Comparison of ENCODE assay signal across 18 mouse cellular contexts in genomic region chr2:45130461-45131156, GRCm38 (mm10).
"Had no signal": no experiment of that assay in that cellular context is flagged by ENCODE, and none has a peak within 500 bp of the region (broad histone marks: within the 10 kb centered on the region; RNA-seq: fewer than 3 reads in every experiment).

No protein-coding gene starts in this region.

- H3K36me3 ChIP-seq: intestine, embryonic 15.5 days; kidney, embryonic 15.5 days; liver, embryonic 13.5 days; midbrain, embryonic 13.5 days; neural tube, embryonic 12.5 days; neural tube, embryonic 15.5 days; stomach, embryonic 15.5 days had no signal

- H3K9ac ChIP-seq: intestine, embryonic 15.5 days; kidney, embryonic 15.5 days; liver, embryonic 13.5 days; midbrain, embryonic 13.5 days; neural tube, embryonic 12.5 days; neural tube, embryonic 15.5 days; stomach, embryonic 15.5 days had no signal

- ATAC-seq: intestine, embryonic 15.5 days; midbrain, embryonic 13.5 days had no signal

- H3K4me3 ChIP-seq: intestine, embryonic 15.5 days; kidney, embryonic 15.5 days; left cerebral cortex, adult 2 months; liver, embryonic 13.5 days; midbrain, embryonic 13.5 days; neural tube, embryonic 12.5 days; neural tube, embryonic 15.5 days; stomach, embryonic 15.5 days had no signal

- H3K4me1 ChIP-seq: intestine, embryonic 15.5 days; kidney, embryonic 15.5 days; liver, embryonic 13.5 days; midbrain, embryonic 13.5 days; neural tube, embryonic 12.5 days; neural tube, embryonic 15.5 days; stomach, embryonic 15.5 days had no signal

- H3K4me2 ChIP-seq: intestine, embryonic 15.5 days; kidney, embryonic 15.5 days; liver, embryonic 13.5 days; midbrain, embryonic 13.5 days; neural tube, embryonic 12.5 days; neural tube, embryonic 15.5 days; stomach, embryonic 15.5 days had no signal

- H3K9me3 ChIP-seq: intestine, embryonic 15.5 days; kidney, embryonic 15.5 days; liver, embryonic 13.5 days; midbrain, embryonic 13.5 days; neural tube, embryonic 12.5 days; neural tube, embryonic 15.5 days; stomach, embryonic 15.5 days had no signal

- H3K27ac ChIP-seq: intestine, embryonic 15.5 days; kidney, embryonic 15.5 days; left cerebral cortex, adult 2 months; liver, embryonic 13.5 days; macrophage; midbrain, embryonic 13.5 days; neural tube, embryonic 12.5 days; neural tube, embryonic 15.5 days; stomach, embryonic 15.5 days had no signal

- DNase-seq: kidney, adult 11 months; kidney, adult 8-10 months; kidney, postnatal 10 days; kidney, postnatal 36 days; layer of hippocampus, postnatal 36 days; liver, embryonic 13.5 days; right cerebral cortex, adult 18-20 months; right cerebral cortex, postnatal 25 days; spleen, adult 18-20 months; thymus, postnatal 25 days had no signal

- H3K27me3 ChIP-seq: intestine, embryonic 15.5 days; kidney, embryonic 15.5 days; liver, embryonic 13.5 days; midbrain, embryonic 13.5 days; neural tube, embryonic 12.5 days; neural tube, embryonic 15.5 days; stomach, embryonic 15.5 days had no signal
